Mouse (Mus musculus): ENCODE measurements around the gene Tmem206. TPM values are rescaled to one million over a fixed set of nuclear protein-coding genes. Genes with fewer than 3 reads are reported as not detected.

The Tmem206 gene
- polyA plus RNA-seq, 2 experiments = 14.5 to 16.7 TPM

DNA sequence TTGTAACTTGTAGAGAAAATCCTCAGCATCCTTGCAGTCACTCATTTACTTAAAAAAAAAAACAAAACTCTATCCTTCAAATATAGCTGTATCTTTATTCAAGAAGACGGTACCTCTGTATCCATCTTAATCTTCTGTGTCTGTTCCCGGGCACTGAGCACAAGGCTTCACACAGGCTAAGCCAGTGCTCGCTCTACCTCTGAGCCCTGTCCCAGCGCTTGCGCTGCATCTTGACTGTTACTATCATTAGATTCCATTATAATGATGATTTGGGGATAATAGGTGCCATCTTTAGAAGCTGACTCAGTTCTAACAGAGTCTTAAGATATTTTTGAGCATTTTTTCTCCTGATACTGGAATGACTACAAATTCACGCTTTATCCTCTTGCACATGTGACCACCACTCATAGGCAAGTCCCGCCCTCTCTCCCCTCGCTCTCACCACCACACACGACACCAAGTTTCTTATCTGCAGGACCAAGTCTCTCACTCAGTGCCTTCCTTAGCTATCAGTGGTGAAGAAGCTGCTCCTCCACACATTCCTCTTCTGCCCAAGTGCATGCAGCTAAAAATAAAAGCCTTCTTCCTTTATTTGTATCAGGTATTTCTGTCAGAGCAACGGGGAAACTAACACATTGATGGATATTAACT lies 49.4 kb downstream of the Tmem206 start:
- Histone ChIP-seq H3K9me3 (ENCODE audit: control insufficient read depth, low read length) (no peaks in the 10 kb centered on the region), H3K27me3 (ENCODE audit: control insufficient read depth, insufficient read depth, low read length) (no peaks in the 10 kb centered on the region), H3K4me3 (replicated peaks; ENCODE audit: low read length) (no peak overlapping the region), H3K4me2 (replicated peaks; ENCODE audit: low read depth, low read length, severe bottlenecking) (no peak overlapping the region), H3K4me1 (ENCODE audit: control insufficient read depth, insufficient read depth, low read length) (no peaks in the 10 kb centered on the region), H3K9ac (ENCODE audit: low read depth, low read length, severe bottlenecking) (no peak overlapping the region), H3K36me3 (ENCODE audit: control insufficient read depth, insufficient read depth, low read length) (no peaks in the 10 kb centered on the region), H3K27ac (replicated peaks; ENCODE audit: low read depth, low read length) (no peak overlapping the region)
- no peak for TF ChIP-seq POLR2A (IDR thresholded peaks at IDR 0.05; ENCODE audit: borderline replicate concordance, extremely low read depth, insufficient read depth, insufficient read length)
- no peak for DNase-seq (ENCODE audit: low spot score)
- WGBS = 89% methylated on average over 10 of the region's 10 CpGs
- ATAC-seq (ENCODE audit: low FRiP score, low read depth) = no peak

DNA sequence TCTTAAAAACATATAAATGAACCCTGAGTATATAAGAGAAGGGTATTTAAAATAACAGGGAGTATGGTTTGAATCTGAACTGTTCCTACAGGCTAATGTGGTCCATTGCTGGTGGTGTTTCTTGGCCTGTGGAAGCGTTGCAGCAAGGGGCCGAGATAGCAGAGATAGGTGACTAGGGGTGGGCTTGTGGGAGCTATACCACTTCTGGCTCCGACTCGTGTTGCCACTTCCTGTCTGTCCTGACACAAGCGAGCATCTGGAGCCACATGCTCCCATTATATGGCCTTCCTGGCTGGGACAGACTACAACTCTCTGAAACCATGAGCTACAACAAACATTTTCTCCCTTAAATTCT lies 49.9 kb downstream of the Tmem206 start:
- H3K4me2 ChIP-seq (replicated peaks; ENCODE audit: low read depth, low read length, severe bottlenecking) = no peak overlapping the region
- H3K27me3 ChIP-seq (ENCODE audit: control insufficient read depth, insufficient read depth, low read length) = no peaks in the 10 kb centered on the region
- TF ChIP-seq POLR2A (IDR thresholded peaks at IDR 0.05; ENCODE audit: borderline replicate concordance, extremely low read depth, insufficient read depth, insufficient read length) = no peak
- no peaks in the 10 kb centered on the region for H3K36me3 ChIP-seq (ENCODE audit: control insufficient read depth, insufficient read depth, low read length)
- no peak overlapping the region for H3K9ac ChIP-seq (ENCODE audit: low read depth, low read length, severe bottlenecking)
- ATAC-seq (ENCODE audit: low FRiP score, low read depth) (no peak), DNase-seq (ENCODE audit: low spot score) (no peak)
- WGBS = 84% methylated on average over 5 of the region's 5 CpGs
- no peak overlapping the region for H3K4me3 ChIP-seq (replicated peaks; ENCODE audit: low read length)
- H3K9me3 ChIP-seq (ENCODE audit: control insufficient read depth, low read length) = no peaks in the 10 kb centered on the region
- H3K4me1 ChIP-seq (ENCODE audit: control insufficient read depth, insufficient read depth, low read length) = no peaks in the 10 kb centered on the region
- no peak overlapping the region for H3K27ac ChIP-seq (replicated peaks; ENCODE audit: low read depth, low read length)

DNA sequence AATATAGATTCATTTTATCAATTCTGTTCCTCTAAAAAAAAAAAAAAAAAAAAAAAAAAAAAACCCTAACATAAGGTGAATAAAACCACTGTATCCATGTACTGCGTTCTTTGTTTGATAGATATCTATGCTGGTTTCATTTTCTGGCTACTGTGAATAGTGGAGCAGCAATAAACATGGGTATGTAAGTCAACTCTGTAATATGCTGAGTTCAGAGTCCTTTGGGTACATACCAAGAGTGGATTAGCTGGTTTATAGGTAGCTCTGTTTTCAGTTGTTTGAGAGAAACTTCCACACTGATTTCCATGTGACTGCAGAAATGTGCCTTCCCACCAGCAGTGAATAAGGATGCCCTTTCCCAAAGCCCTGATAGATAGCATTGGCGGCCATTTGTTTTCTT lies 52.4 kb downstream of the Tmem206 start:
- no peaks in the 10 kb centered on the region for H3K9me3 ChIP-seq (ENCODE audit: control insufficient read depth, low read length)
- H3K27ac ChIP-seq (replicated peaks; ENCODE audit: low read depth, low read length) = no peak overlapping the region

DNA sequence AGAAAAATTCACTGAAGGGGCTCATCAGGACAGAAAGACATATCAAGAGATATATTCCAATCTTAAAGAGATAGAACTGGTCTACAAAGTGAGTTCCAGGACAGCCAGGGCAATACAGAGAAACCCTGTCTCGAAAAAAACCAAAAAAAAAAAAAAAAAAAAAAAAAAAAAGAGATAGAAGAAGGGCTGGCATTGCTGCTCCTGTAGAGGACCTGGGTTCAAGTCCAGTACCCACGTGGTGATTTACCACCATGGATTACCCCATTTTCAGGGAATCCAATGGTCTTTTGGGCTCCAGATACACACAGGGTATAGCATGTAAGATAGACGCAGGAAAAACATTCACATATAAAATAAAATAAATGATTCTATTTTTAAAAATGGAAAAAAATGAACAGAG lies 55.1 kb downstream of the Tmem206 start:
- 89% methylated on average over 3 of the region's 3 CpGs for WGBS
- Histone ChIP-seq H3K4me1 (ENCODE audit: control insufficient read depth, insufficient read depth, low read length) (no peaks in the 10 kb centered on the region), H3K4me2 (replicated peaks; ENCODE audit: low read depth, low read length, severe bottlenecking) (no peak overlapping the region), H3K9me3 (ENCODE audit: control insufficient read depth, low read length) (no peaks in the 10 kb centered on the region), H3K27ac (replicated peaks; ENCODE audit: low read depth, low read length) (no peak overlapping the region), H3K36me3 (ENCODE audit: control insufficient read depth, insufficient read depth, low read length) (no peaks in the 10 kb centered on the region), H3K27me3 (ENCODE audit: control insufficient read depth, insufficient read depth, low read length) (no peaks in the 10 kb centered on the region), H3K9ac (ENCODE audit: low read depth, low read length, severe bottlenecking) (no peak overlapping the region), H3K4me3 (replicated peaks; ENCODE audit: low read length) (no peak overlapping the region)
- DNase-seq (ENCODE audit: low spot score) = no peak
- no peak for ATAC-seq (ENCODE audit: low FRiP score, low read depth)
- no peak for TF ChIP-seq POLR2A (IDR thresholded peaks at IDR 0.05; ENCODE audit: borderline replicate concordance, extremely low read depth, insufficient read depth, insufficient read length)

More for the DNA sequence above, 52.4 kb downstream of the Tmem206 start:
- Histone ChIP-seq H3K4me2 (replicated peaks; ENCODE audit: low read depth, low read length, severe bottlenecking) (no peak overlapping the region), H3K4me3 (replicated peaks; ENCODE audit: low read length) (no peak overlapping the region), H3K9ac (ENCODE audit: low read depth, low read length, severe bottlenecking) (no peak overlapping the region), H3K4me1 (ENCODE audit: control insufficient read depth, insufficient read depth, low read length) (no peaks in the 10 kb centered on the region), H3K36me3 (ENCODE audit: control insufficient read depth, insufficient read depth, low read length) (no peaks in the 10 kb centered on the region), H3K27me3 (ENCODE audit: control insufficient read depth, insufficient read depth, low read length) (no peaks in the 10 kb centered on the region)
- no peak for TF ChIP-seq POLR2A (IDR thresholded peaks at IDR 0.05; ENCODE audit: borderline replicate concordance, extremely low read depth, insufficient read depth, insufficient read length)
- ATAC-seq (ENCODE audit: low FRiP score, low read depth) = no peak
- 96% methylated on average over 2 of the region's 2 CpGs for WGBS
- no peak for DNase-seq (ENCODE audit: low spot score)

DNA sequence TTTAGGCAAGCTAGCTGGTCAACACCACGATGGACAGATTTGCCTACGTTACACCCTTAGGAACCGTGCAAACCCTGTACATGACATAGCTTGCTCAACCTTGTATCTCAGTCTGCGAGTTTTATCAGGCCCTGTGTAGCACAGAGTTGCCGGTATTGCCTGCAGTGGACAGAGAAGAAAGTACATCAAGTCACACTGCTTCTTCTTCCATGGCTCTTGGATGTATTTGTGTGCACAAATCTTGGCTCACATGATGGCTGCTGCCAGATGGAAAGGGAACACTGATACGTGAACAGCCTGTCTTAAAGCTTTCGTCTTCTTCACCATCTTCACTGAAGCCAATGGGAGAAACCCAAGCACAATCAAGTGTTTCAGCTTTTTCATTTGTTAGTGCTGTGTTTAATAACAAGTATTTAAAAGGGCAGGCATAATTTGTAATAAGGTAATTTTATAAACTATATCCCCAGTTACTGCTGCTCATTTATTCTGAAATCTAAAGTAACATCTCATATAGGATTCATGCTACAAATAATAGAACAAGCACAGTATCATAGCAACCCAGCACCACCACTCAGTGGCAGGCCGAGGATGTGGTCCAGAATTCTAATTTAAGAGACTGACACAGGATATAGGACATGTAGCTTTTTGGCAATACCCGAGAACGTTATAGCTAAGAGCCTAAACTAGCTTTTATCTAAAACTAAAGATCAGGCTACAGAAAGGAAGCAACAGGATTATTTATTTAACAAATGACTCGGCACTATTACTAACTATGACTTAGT lies 56.4 kb downstream of the Tmem206 start:
- Histone ChIP-seq H3K9ac (ENCODE audit: low read depth, low read length, severe bottlenecking) (no peak overlapping the region), H3K36me3 (ENCODE audit: control insufficient read depth, insufficient read depth, low read length) (no peaks in the 10 kb centered on the region), H3K9me3 (ENCODE audit: control insufficient read depth, low read length) (no peaks in the 10 kb centered on the region), H3K4me2 (replicated peaks; ENCODE audit: low read depth, low read length, severe bottlenecking) (no peak overlapping the region), H3K4me1 (ENCODE audit: control insufficient read depth, insufficient read depth, low read length) (no peaks in the 10 kb centered on the region), H3K4me3 (replicated peaks; ENCODE audit: low read length) (no peak overlapping the region), H3K27ac (replicated peaks; ENCODE audit: low read depth, low read length) (no peak overlapping the region), H3K27me3 (ENCODE audit: control insufficient read depth, insufficient read depth, low read length) (no peaks in the 10 kb centered on the region)
- no peak for DNase-seq (ENCODE audit: low spot score)
- TF ChIP-seq POLR2A (IDR thresholded peaks at IDR 0.05; ENCODE audit: borderline replicate concordance, extremely low read depth, insufficient read depth, insufficient read length) = no peak
- ATAC-seq (ENCODE audit: low FRiP score, low read depth) = no peak
- 88% methylated on average over 11 of the region's 11 CpGs for WGBS

All from limb, embryonic 14.5 days (tissue).